Mouse (Mus musculus) urinary bladder, postnatal 14 days (tissue): ENCODE measurements around the gene Plekha5.

ENCODE experiments used
- DNase-seq: peaks from one replicate; pipeline ENCODE4 v3.0.0; 2021; ENCODE audit warnings: low spot score

Plekha5 gene

DNA sequence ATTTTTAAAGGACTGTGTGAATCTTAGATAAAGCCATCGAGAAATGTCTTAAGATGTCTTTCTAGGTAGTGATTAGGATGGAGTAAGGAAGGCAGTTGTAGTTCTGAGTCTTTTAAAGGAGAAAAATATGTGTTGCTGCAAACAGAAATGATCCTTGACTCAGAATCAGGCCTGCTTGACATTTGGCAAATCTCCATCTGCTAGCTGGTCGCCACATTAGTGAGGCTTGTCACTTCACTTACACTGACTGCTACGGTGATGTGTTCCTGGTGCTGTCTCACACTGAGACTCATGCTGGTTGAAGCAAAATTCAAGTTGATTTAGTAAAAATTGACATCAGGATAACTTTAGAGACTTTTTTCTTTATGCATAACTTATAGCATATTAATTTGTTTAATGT is 32.0 kb downstream of the Plekha5 start:
- DNase-seq, result no peak

DNA sequence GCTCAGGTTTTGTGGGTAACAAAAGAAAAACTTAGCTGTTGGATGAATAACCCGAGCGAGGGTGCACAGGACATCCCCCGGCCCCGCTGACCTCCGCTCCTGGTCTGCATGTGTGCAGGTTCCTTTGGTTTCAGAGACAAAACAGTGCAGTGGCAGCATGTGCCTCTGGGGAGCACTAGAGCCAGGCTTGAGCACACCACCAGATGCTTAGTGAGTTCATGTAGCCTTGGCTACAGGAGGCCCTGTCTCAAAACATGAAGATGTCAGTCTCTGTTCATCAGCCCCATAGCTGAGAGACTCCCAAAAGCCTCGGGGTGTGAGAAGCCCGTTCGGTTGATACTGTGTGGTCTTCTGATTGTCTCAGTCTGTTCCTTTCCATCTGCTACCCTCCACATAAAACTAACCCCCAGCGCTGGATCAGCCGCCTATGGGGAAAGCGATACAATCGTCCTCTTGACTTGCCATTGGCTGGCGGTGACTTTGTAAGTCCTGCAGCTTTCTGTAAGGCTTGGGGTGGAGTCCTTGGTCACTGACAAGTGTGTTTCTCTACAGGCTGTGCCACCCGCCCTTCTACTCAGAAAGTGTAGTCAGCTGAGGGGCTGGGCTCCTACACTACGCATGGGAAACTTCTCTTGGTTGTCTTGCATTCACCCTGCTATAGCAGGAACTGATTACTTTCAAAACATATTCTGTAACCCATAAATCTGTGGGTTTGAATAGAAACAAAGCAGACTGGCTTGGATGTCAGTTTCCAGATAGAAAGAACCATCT is 32.7 kb downstream of the Plekha5 start:
- DNase-seq, result no peak

DNA sequence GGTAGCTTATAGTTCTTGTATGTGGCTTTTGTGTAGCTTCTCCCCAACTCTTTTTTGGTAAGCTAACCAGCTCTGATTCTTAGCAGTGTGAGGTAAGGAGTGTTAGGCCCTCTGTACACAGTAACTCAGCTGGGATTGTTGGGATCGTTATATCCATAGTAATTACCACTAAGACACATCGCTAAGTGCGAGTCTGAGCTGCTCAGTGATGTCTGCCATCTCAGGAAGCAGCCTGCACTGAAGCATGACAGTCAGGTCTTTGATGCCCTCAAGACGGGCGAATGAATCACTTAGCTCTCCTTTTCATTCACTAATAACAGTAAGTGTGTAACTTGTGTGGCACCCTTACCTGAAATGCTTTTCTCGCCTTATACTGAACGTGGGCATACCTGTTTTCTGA is 36.5 kb downstream of the Plekha5 start:
- DNase-seq, result no peak

DNA sequence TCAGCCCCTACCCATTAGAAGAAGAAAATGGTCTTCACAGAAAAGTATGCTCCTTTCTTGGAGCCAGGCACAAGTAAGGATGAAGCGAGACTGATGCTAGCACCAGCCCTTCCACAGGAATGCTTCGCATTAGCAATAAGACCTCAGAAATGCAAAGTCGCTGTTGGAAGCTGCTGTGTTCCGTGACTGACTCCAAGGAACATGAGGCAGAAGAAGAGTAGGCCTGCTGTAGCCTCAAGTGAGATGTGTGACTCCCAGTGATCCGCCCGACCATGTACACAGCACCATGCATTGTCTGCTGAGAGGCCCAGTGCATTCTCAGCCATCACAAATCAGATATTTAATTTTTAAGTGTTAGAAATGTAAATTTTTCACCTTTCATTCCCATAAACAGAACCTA is 41.0 kb downstream of the Plekha5 start:
- DNase-seq, result no peak

DNA sequence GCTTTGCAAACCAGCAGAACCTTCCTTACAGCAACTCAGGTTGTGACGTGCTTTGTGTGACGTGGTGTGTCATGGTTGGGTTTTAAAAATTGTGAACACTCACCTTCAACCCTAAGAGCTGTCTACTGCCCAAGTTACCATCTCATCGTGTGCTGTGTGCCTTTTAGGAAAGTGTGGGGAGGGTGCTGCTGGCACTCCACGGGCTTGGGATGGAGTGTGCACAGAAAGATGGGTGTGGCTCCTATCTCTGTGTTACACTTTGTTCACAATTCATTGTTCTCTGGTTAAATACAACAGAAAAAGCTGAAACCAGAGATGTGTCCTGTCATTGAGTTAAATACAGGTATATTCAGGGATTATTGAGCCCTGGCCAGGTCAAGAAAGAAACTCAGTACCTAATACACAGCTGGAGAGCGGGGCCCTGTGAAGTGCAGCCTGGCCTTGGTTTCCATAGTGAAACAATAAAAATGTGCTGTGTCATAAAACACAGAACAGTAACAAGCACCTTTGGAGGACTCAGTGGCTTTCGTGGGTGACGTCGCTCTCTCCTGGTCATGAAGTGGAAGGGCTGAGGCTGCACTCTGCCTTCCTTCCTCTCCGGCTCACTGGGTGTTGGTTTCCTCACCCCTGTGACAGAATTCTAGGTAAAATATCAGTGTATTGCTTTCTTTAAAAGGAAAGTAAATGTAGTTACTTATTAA is 42.2 kb downstream of the Plekha5 start:
- no peak for DNase-seq

DNA sequence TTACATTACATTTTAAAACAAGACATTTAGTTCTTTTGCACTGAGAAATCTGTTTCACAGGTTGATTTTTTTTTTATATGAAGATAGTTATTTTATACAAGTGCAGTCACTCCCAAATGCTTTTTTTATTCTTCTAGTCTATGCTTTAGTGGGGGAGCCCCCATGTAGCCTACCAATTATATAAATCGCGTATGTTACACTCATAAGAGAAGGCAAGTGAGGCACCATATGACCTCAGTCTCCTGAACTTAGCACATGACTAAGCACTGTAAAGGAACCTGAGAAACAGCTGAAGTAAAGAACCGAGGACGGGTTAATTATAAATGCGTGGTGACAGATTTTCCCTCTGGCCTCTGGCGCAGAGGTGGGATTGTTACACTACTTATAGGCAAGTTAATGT is 43.0 kb downstream of the Plekha5 start:
- no peak for DNase-seq

DNA sequence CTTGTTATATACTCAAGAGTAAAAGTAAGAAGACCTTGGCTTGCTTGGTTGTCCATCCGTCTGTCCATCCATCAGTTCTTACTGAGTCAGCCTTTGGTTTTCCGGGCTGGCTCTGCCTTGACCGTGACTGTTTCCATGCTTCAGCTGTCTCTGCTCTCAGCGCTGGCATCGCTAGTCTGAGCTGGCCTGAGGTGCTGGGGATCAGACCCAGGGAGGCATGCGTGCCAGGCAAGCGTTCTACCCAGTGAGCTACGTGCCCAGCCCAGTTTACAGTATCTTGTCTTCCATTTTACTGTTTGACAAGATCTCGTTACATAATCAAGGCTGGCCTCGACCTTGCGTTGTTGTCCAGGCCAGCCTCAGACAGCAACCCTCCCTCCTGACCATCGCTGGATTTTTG is 44.0 kb downstream of the Plekha5 start:
- DNase-seq, result no peak

DNA sequence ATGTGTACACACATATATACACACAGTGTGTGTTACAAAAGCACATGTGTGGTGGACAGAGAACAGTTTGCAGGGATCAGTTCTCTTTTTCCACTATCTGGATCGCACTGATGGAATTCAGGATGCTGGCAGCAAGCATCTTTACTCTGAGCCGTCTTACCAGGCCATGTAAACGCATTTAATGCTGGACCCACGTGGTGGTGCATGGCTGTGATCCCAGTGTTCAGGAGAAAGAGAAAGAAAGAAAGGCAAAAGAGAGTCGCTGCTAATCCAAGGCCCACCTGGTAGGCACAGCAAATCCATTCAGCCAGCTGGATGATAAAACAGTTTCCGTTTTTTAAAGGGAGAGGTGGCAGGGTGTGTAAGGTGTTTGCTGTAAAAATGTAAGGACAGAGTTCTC is 45.9 kb downstream of the Plekha5 start:
- DNase-seq, result no peak

DNA sequence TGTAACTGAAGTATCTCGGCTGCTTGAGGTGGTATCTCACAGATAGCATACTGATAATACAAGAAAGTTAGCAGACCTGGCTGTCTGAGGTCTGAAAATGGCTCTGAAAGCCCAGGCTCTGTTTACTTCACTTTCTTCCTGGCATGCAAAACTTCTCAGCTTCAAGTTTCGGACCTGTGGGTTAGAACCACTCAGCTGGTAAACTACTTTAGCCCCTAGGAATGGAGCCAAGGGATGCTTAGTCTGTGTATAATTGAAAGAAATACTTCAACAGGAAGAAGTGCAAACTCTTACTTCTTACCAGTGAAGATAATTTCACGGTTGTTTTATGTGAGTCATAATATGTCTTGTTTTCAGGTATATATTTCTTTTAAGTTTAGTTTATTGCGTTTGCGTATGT is 47.9 kb downstream of the Plekha5 start:
- no peak for DNase-seq

DNA sequence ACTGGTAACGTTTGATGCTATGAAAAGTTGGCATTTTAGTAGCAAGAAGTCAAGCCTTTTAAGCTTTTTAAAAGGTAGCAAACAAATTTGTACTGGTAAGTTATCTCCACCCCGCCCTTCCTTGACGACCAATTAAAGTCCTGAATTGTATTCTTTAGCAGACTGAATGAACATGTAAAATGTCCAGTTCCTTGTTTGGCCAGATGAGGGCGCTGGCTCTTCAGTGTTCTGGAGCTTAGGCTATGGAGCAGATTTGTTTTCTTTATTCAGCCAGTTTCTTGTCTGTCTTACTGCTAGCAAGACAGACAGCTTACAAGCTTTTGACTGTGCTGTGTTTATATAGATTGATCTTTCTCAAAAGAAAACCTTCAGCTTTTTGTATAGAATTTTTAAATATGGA is 48.5 kb downstream of the Plekha5 start:
- DNase-seq, result peak; percentile 72

DNA sequence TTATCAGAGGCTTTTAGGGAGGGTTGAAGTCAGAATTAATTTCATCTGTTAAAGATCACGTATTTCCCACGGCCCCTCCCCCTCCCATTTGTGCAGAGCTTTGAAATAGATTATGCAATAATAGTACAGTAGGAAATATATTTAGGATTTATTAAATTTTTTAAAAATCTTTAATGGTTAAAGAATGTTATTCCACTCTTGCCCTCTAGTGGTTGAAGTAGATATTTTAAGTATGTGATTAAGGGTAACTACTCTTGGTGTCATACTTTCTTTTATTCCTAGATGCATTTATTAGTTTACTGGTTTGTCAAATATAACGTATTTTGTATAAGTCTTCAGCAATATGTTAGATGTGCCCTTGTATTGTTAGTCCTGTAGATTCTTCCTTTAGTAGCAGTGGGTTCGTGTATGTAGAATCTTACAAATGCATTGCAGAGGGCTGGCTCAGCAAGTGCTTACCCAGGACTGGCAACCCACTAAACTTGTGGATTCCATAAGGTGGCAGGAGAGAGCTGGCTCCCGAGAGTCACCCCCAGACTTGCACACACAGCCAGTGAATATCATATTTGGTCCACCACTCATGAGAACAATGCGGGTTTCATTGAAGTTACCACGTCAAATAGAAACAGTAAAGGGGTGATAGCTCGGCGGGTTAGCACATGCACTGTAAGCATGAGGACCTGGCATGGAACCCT is 51.7 kb downstream of the Plekha5 start:
- DNase-seq, result no peak

DNA sequence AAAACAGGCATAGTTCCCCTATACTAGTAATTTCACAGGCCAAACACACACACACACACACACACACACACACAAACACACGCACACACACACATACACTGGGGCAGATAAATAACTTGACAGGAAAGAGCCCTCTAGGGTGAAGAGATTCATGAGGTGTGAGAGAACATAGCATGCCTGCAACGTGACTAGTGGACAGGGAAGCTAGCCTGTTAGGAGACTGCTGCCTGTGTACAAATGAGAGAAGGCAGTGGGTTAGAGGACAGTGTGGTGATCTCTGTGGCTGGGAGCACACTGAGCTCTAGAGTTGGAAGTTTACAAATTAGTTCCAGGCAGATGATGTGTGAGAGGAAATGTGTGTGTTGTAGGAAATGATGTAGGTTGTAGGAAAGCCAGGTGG is 53.1 kb downstream of the Plekha5 start:
- no peak for DNase-seq

DNA sequence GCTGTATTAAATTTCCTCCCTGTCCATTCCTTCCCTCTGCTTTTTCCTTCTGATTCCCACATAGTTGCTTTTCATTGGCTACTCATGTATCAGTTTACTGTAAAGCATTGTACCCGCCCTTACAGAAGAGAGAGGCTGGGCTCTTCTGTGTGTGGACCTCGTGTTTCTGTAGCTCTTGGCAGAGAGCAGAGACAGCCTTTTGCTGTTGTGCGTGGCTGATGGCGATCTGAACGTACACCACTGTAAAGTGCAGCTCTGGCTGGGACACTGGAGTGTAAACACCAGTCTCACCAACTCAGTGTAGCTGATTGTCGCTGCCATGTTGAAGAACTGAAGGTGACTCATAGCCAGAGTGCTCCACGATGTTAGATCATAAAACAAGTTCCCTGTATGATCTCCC is 54.2 kb downstream of the Plekha5 start:
- peak; percentile 25 for DNase-seq

DNA sequence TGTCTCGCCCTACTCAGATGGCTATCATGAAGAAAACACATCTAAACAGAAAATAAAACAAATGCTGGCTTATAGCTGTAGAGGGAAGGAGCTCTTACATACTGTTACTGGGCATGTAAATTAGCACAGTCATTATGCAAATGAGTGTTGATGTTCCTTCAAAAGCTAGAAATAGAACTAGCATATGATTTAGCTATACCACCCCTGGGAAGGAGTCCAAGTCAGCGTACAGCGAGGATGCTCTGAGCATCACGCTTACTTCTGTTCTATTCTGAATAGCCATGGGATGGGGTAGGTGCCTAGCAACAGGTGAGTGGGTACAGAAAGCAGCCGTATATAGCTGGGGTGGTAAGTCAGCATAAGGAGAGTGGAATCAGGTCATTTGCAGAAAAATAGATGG is 55.1 kb downstream of the Plekha5 start:
- no peak for DNase-seq

DNA sequence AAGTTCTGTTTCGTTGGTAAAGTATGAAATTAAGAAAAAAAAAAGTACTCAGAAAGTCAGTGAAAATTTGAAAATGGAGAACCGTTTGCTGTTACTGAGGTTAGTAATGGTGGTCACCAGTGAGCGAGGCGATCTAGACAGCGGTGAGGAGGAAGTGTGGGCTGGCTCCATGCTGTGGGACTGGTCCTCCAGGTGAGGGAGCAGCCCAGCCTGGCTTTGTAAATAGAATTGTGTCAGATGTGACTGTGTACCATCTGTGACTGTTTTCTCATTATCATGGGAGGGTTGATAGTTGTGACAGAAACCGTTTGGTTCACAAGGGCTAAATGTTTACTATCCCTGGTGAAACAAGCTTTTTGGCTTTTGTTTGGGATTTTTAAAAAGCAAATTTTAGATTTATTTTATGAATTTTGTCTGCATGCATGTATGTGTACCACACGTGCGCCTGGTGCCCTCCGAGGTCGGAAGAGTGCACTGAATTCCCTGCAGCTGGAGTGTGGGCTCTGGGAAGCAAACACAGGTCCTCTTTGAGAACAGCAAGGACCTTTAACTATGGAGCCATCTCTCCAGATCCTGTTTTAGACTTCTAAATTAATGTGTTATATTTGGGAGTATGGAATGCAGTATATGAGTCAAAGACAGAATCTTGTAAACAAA is 56.7 kb downstream of the Plekha5 start:
- DNase-seq, result no peak

DNA sequence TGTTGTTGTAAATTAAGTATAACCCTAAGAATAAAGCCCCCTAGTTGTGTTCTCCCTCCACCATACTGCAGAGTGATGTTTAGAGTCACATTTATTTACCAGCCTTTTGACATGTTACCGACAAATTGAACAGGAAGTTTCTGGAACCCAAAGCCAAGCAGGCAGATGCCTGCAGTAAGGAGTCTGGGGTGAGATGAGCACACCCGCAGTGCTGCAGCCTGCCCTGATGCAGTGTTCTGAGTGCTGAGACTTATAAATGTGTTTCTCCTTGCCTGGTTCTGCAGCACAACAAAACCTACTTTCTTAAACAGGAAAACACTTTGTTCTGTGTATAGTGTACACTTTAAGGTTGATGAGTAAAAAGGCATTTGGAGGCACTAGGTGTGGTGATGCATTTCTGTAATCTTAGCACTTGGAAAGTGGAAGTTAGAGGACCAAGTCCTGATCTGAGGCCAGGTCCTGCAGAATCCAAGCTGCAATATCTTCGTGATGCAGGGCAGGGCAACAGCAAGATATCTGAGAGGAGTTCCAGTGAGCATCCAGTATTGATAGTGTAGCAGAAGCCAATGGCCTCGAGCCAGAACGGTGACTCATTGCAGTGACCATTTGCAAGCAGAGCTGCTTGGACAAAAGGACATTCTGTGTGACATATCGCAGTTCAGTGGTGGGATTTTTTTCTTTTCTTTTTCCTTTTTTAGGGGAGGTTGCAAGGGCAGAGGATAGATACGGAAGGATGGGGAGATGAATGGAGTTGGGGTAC is 58.0 kb downstream of the Plekha5 start:
- peak; percentile 84 for DNase-seq

DNA sequence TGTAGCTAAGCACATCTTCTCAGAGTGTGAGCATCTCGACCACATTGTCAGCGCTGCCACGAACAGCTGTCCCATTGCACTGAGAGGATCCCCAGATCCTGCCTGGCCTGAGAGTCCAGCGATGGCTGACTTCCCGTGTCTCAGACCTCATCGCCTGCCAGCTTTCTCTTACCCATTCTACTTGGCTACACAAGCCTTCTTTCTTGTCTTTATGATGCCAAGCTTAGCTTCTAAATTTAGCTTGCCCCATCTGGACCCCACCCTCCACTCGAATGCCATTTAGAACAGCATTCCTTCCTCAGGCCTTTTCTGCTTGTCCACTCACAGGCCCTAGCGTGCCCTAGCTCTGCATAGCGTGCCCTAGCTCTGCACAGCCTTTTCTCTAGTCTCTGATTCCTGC is 60.3 kb downstream of the Plekha5 start:
- DNase-seq, result peak; percentile 41

DNA sequence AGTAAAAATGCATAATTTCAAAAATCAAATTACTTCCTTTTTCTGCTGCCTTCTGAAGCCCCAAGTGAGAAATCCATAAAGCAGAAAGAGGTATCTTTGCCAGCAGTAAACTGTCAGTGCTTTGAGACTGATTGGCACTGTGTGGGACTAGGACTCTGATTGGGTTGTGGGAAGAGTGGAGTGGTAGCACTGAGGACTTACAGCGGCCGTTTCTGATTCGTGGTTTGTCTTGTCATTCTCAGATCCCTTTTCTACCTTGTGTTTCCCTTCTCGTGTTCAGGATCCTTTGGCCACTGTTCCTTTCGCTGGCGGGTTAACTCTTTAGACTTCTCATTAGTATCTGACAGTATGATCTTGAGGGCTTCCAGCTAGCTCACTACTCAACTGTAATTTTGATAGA is 61.8 kb downstream of the Plekha5 start:
- DNase-seq, result no peak

DNA sequence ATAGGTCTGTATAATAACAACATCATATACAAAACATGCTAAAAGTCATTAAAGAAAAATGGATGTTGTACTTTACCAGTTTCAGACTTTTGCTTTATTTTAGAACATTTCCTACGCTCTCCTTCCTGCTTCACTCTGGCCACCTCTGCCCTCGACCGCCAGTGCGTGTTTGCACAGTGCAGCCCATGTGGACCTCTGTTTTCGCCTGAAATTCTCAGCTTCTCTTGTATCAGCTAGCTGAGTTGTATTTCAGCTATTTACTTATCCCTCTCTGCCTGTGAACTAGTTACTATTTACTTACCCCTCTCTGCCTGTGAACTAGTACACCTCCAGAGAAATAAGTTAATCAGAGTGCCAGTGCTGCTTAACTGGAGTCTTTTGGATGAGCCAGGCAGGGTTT is 62.8 kb downstream of the Plekha5 start:
- no peak for DNase-seq

DNA sequence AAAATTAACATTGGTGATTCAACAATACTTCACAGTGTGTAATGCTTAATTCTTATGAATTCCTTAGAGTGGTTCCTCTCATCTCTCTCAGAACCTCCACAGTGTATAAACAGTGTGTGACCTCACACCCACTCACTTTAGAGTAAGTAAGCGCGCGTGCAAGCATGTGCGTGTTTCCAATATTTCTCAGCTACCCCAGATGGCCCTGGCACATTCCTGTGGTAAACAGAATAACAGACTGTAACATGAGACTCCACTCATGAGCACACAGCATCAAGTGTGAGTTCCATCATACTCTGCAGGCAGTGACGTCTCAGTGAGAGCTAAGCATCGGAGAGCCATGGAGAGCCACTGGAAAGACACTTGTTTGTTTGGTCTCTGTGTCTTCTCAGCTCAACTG is 63.6 kb downstream of the Plekha5 start:
- DNase-seq, result no peak

DNA sequence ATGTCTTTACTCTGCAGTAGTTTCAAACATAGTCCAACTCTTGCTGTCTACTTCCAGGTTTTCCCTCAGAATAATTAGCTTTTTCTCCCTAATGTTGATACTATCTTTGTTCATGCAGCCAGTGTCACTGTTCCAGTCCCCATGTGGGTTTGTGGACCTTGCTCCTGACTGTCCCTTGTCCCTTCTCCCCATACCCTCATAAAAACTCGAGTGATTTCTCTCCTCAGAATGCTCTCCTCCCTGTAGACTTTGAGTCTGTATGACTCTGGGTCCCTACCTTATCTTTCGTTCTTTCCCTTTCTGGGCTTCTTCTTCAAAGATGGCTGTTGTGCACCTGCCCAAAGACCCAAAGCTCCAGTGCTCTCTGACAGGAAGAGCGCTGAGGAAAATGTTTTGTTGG is 64.8 kb downstream of the Plekha5 start:
- DNase-seq, result no peak

DNA sequence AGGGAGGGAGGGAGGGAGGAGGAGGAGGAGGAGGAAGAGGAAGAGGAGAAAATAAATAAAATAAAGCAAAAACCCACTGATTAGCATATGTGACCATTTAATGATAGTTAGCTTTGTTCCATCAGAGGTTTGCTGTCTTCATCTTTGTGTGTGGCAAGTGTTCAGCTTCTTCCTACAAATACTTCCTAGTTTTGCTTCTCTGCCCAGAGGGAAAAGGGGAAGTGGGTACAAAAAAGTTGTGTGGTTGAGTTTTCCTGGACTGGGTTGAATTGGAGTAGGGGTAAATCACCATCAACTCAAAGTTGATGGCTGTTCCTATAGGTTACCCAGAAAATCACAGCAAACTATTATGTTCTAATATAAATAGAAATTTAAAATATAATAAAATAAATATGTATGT is 65.7 kb downstream of the Plekha5 start:
- no peak for DNase-seq
